Mouse (Mus musculus): ENCODE data around the gene Heg1. TPM values are rescaled to one million over a fixed set of nuclear protein-coding genes. Genes with fewer than 3 reads are reported as not detected.

Heg1 gene
- polyA plus RNA-seq, 1 experiment from 2014 or later = 18.6 TPM

GRCm38 (mm10) chr16:33714271-33714670 is 30.1 kb downstream of the Heg1 start:
- no peak overlapping the region for H3K4me3 ChIP-seq (replicated peaks; ENCODE audit: low read length)
- H3K4me2 ChIP-seq (ENCODE audit: low read length) = peak overlapping the region; percentile 24; the same call in 1 of the 2 replicates
- H3K27ac ChIP-seq (ENCODE audit: low read length) = no peak overlapping the region
- 17% methylated on average over 13 of the region's 13 CpGs for WGBS
- H3K4me1 ChIP-seq (replicated peaks; ENCODE audit: control insufficient read depth, insufficient read depth, low read length) = 0 out of 2 replicates have a peak, but pooled peaks cover 4% of the 10 kb centered on the region
- H3K27me3 ChIP-seq (replicated peaks; ENCODE audit: control insufficient read depth, insufficient read depth, low read length) = no peaks in the 10 kb centered on the region
- no peak for ATAC-seq
- no peak overlapping the region for H3K9ac ChIP-seq (replicated peaks; ENCODE audit: low read depth, low read length)
- H3K9me3 ChIP-seq (ENCODE audit: control insufficient read depth, low read length) = no peaks in the 10 kb centered on the region
- no peaks in the 10 kb centered on the region for H3K36me3 ChIP-seq (ENCODE audit: control insufficient read depth, insufficient read depth)

- 96% methylated on average over 2 of the region's 2 CpGs for WGBS
- no peaks in the 10 kb centered on the region for H3K27me3 ChIP-seq (replicated peaks; ENCODE audit: control insufficient read depth, insufficient read depth, low read length)
- H3K27ac ChIP-seq (ENCODE audit: low read length) = no peak overlapping the region
- no peak overlapping the region for H3K4me2 ChIP-seq (ENCODE audit: low read length)
- ATAC-seq = no peak
- peaks cover 6% of the 10 kb centered on the region for H3K9me3 ChIP-seq (ENCODE audit: control insufficient read depth, low read length)
- peaks cover 16% of the 10 kb centered on the region for H3K36me3 ChIP-seq (ENCODE audit: control insufficient read depth, insufficient read depth)
- no peak overlapping the region for H3K4me3 ChIP-seq (replicated peaks; ENCODE audit: low read length)
- H3K9ac ChIP-seq (replicated peaks; ENCODE audit: low read depth, low read length) = no peak overlapping the region
- no peaks in the 10 kb centered on the region for H3K4me1 ChIP-seq (replicated peaks; ENCODE audit: control insufficient read depth, insufficient read depth, low read length)
These were observed 39.1 kb downstream of the Heg1 start for GRCm38 (mm10) chr16:33723241-33723640.

GRCm38 (mm10) chr16:33723983-33724382 is 39.8 kb downstream of the Heg1 start:
- WGBS = 97% methylated on average over 3 of the region's 3 CpGs
- Histone ChIP-seq H3K27ac (ENCODE audit: low read length) (no peak overlapping the region), H3K9me3 (ENCODE audit: control insufficient read depth, low read length) (peaks cover 6% of the 10 kb centered on the region), H3K36me3 (ENCODE audit: control insufficient read depth, insufficient read depth) (peaks cover 16% of the 10 kb centered on the region), H3K27me3 (replicated peaks; ENCODE audit: control insufficient read depth, insufficient read depth, low read length) (no peaks in the 10 kb centered on the region), H3K4me1 (replicated peaks; ENCODE audit: control insufficient read depth, insufficient read depth, low read length) (no peaks in the 10 kb centered on the region), H3K4me3 (replicated peaks; ENCODE audit: low read length) (no peak overlapping the region), H3K4me2 (ENCODE audit: low read length) (no peak overlapping the region), H3K9ac (replicated peaks; ENCODE audit: low read depth, low read length) (no peak overlapping the region)
- ATAC-seq = no peak

DNA sequence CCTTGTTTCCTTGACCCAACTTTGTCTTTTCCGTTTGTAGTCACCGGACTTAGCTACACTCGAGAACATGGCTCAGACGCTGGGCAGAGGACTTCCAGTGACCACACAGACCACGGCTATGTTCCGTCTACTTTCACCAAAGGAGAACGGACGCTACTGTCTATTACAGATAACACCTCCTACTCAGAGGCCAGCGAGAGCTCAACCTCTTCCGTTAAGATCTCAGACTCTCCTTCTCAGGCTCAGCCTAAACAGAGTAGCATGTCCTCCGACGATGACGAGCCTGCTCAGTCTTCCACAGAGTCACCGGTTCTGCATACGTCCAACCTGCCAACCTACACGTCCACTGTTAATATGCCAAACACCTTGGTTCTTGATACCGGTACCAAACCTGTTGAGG is 42.1 kb downstream of the Heg1 start:
- 97% methylated on average over 17 of the region's 17 CpGs for WGBS
- ATAC-seq = no peak
- Histone ChIP-seq H3K4me2 (ENCODE audit: low read length) (no peak overlapping the region), H3K27me3 (replicated peaks; ENCODE audit: control insufficient read depth, insufficient read depth, low read length) (no peaks in the 10 kb centered on the region), H3K27ac (ENCODE audit: low read length) (no peak overlapping the region), H3K36me3 (ENCODE audit: control insufficient read depth, insufficient read depth) (peaks cover 16% of the 10 kb centered on the region), H3K9ac (replicated peaks; ENCODE audit: low read depth, low read length) (no peak overlapping the region), H3K9me3 (ENCODE audit: control insufficient read depth, low read length) (peaks cover 6% of the 10 kb centered on the region), H3K4me3 (replicated peaks; ENCODE audit: low read length) (no peak overlapping the region), H3K4me1 (replicated peaks; ENCODE audit: control insufficient read depth, insufficient read depth, low read length) (peaks cover 1% of the 10 kb centered on the region)

DNA sequence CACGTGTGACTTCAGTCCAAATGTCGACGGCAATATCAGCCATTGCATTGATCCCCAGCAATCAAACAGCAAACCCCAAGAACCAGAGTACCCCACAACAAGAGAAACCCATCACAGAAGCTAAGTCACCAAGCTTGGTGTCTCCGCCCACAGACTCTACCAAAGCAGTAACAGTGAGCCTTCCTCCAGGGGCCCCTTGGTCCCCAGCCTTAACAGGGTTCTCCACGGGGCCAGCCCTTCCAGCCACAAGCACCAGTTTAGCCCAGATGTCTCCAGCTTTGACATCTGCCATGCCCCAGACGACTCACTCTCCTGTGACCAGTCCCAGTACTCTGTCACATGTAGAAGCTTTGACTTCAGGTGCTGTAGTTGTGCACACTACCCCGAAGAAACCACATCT is 42.7 kb downstream of the Heg1 start:
- no peak overlapping the region for H3K4me3 ChIP-seq (replicated peaks; ENCODE audit: low read length)
- no peaks in the 10 kb centered on the region for H3K27me3 ChIP-seq (replicated peaks; ENCODE audit: control insufficient read depth, insufficient read depth, low read length)
- H3K27ac ChIP-seq (ENCODE audit: low read length) = no peak overlapping the region
- no peak overlapping the region for H3K4me2 ChIP-seq (ENCODE audit: low read length)
- 93% methylated on average over 7 of the region's 7 CpGs for WGBS
- H3K36me3 ChIP-seq (ENCODE audit: control insufficient read depth, insufficient read depth) = peaks cover 16% of the 10 kb centered on the region
- peaks cover 4% of the 10 kb centered on the region for H3K4me1 ChIP-seq (replicated peaks; ENCODE audit: control insufficient read depth, insufficient read depth, low read length)
- H3K9ac ChIP-seq (replicated peaks; ENCODE audit: low read depth, low read length) = no peak overlapping the region
- H3K9me3 ChIP-seq (ENCODE audit: control insufficient read depth, low read length) = peaks cover 6% of the 10 kb centered on the region
- ATAC-seq = no peak

DNA sequence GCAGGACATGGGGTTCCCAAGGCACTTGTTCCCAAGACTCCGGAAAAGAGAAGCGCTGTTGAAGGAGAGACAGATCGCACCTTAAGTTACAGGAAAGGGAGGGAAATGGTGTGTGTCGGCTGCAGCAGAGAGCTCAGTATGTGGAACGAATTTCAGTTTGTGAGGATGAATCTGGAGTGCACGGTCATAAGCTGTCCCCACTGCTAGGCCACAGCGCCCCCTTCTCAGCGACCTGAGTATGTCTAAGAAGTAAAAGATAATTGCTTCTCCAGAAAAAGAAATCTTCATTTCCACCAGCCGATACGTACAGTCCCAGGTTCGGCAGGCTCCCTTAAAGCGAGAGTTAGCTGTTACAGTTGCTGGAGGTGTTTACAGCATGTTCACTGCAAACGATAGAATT is 44.3 kb downstream of the Heg1 start:
- H3K4me1 ChIP-seq (replicated peaks; ENCODE audit: control insufficient read depth, insufficient read depth, low read length) = peaks cover 19% of the 10 kb centered on the region
- no peak for ATAC-seq
- 59% methylated on average over 13 of the region's 13 CpGs for WGBS
- no peaks in the 10 kb centered on the region for H3K27me3 ChIP-seq (replicated peaks; ENCODE audit: control insufficient read depth, insufficient read depth, low read length)
- H3K36me3 ChIP-seq (ENCODE audit: control insufficient read depth, insufficient read depth) = peaks cover 13% of the 10 kb centered on the region
- H3K27ac ChIP-seq (ENCODE audit: low read length) = no peak overlapping the region
- H3K4me3 ChIP-seq (replicated peaks; ENCODE audit: low read length) = no peak overlapping the region
- H3K9ac ChIP-seq (replicated peaks; ENCODE audit: low read depth, low read length) = no peak overlapping the region
- peaks cover 4% of the 10 kb centered on the region for H3K9me3 ChIP-seq (ENCODE audit: control insufficient read depth, low read length)
- no peak overlapping the region for H3K4me2 ChIP-seq (ENCODE audit: low read length)

- no peaks in the 10 kb centered on the region for H3K27me3 ChIP-seq (replicated peaks; ENCODE audit: control insufficient read depth, insufficient read depth, low read length)
- H3K4me1 ChIP-seq (replicated peaks; ENCODE audit: control insufficient read depth, insufficient read depth, low read length) = peaks cover 43% of the 10 kb centered on the region
- H3K9me3 ChIP-seq (ENCODE audit: control insufficient read depth, low read length) = no peaks in the 10 kb centered on the region
- H3K27ac ChIP-seq (ENCODE audit: low read length) = peak overlapping the region; percentile 41; the same call in 1 of the 2 replicates
- peaks cover 5% of the 10 kb centered on the region for H3K36me3 ChIP-seq (ENCODE audit: control insufficient read depth, insufficient read depth)
- no peak overlapping the region for H3K4me2 ChIP-seq (ENCODE audit: low read length)
- no peak overlapping the region for H3K9ac ChIP-seq (replicated peaks; ENCODE audit: low read depth, low read length)
- H3K4me3 ChIP-seq (replicated peaks; ENCODE audit: low read length) = no peak overlapping the region
- ATAC-seq = no peak
- WGBS = 65% methylated on average over 12 of the region's 12 CpGs
These were observed 47.1 kb downstream of the Heg1 start for GRCm38 (mm10) chr16:33731291-33731690.

DNA sequence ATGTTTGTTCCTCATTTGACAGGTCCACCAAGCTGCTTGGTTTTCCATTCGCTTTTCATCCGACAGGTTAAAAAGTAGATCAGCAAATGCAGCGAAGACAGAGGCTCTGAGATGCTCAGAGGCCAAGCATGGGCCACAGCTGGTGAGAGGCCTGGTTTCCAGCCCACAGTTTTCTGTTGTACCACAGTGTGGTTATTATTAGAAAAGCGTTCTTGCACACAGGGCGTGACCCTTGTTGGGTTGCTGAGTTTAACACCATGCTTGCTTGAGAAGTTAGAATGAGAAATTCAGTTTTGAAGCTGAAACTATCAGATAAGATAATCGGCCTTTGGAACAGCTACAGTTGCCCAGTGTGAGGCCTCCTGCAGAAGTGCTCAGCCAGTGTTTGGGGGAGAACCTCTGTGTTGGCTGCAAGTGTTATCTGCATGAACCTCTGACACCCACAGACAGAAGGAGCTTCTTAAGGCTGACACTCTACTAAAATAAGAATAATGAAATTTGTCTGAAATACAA is 48.1 kb downstream of the Heg1 start:
- H3K9ac ChIP-seq (replicated peaks; ENCODE audit: low read depth, low read length) = no peak overlapping the region
- peak overlapping the region; percentile 88 for H3K27ac ChIP-seq (ENCODE audit: low read length)
- H3K4me2 ChIP-seq (ENCODE audit: low read length) = no peak overlapping the region

DNA sequence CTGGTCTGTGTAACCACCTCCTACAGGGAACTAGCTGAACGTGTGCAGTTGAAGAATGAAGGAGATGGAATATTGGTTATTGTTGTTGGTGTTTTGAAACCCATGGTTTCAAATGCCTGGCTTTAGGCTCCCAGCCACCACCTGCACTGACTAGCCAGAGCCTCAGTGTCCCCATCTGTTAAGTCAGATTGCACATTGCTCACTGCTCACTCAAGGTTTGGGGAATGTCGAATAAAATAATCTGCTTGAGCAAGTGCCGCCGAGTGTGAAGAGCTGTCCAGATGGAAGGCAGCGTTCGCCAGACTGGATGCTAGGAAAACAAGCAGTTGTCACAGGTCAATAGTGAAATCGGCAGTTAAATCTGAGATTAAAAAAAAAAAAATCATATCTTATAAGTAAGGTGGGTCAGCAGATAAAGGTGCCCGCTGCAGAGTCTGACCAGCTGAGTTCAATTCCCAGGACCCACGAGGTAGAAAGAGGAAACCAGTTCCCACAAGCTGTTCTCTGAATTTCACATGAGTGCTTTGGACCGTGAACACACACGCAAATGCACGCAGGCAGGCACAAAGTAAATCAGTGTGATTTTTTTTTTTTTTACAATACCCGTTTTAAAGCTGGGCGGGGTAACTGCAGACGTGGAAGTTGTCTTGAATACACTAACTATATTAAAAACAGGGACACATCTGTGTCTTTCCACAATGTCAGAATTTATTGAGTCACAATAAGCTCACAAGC is 48.8 kb downstream of the Heg1 start:
- Histone ChIP-seq H3K4me2 (ENCODE audit: low read length) (no peak overlapping the region), H3K27ac (ENCODE audit: low read length) (peak overlapping the region; percentile 88), H3K4me3 (replicated peaks; ENCODE audit: low read length) (no peak overlapping the region), H3K27me3 (replicated peaks; ENCODE audit: control insufficient read depth, insufficient read depth, low read length) (no peaks in the 10 kb centered on the region), H3K36me3 (ENCODE audit: control insufficient read depth, insufficient read depth) (no peaks in the 10 kb centered on the region), H3K9me3 (ENCODE audit: control insufficient read depth, low read length) (no peaks in the 10 kb centered on the region), H3K4me1 (replicated peaks; ENCODE audit: control insufficient read depth, insufficient read depth, low read length) (peaks cover 58% of the 10 kb centered on the region), H3K9ac (replicated peaks; ENCODE audit: low read depth, low read length) (no peak overlapping the region)
- 43% methylated on average over 15 of the region's 15 CpGs for WGBS
- peak; percentile 59 for ATAC-seq

More for the DNA sequence above, 48.1 kb downstream of the Heg1 start:
- no peak for ATAC-seq
- Histone ChIP-seq H3K27me3 (replicated peaks; ENCODE audit: control insufficient read depth, insufficient read depth, low read length) (no peaks in the 10 kb centered on the region), H3K4me1 (replicated peaks; ENCODE audit: control insufficient read depth, insufficient read depth, low read length) (peaks cover 52% of the 10 kb centered on the region), H3K4me3 (replicated peaks; ENCODE audit: low read length) (no peak overlapping the region), H3K9me3 (ENCODE audit: control insufficient read depth, low read length) (no peaks in the 10 kb centered on the region), H3K36me3 (ENCODE audit: control insufficient read depth, insufficient read depth) (no peaks in the 10 kb centered on the region; the same call in 1 of the 2 replicates)
- WGBS = 81% methylated on average over 6 of the region's 6 CpGs
